Mouse (Mus musculus) midbrain, embryonic 16.5 days (tissue): Measurements from ENCODE around the gene Sipa1l3. TPM values are rescaled to one million over a fixed set of nuclear protein-coding genes. Genes with fewer than 3 reads are reported as not detected.
A peak's percentile ranks its signal among the peaks of the same experiment; 100 is the strongest.

ENCODE experiments used
- ATAC-seq: fragments of 200-750 bp; cut with Nextera tagmentation; 2 replicates; pipeline ENCODE4 v1.8.0; 2017; ENCODE audit warnings: moderate TSS enrichment
- H3K27ac ChIP-seq: fragments of 300-500 bp; sonication (generic); 2 replicates; pipeline ENCODE4 v1.5.1; 2014; ENCODE audit warnings: mild to moderate bottlenecking, low read length, mixed read lengths
- H3K27me3 ChIP-seq: fragments of 300-500 bp; sonication (generic); 2 replicates; pipeline ENCODE4 v1.6.1; 2014; ENCODE audit warnings: low read depth, low read length, mixed read lengths; ENCODE audit not compliant: control insufficient read depth, insufficient read depth
- H3K36me3 ChIP-seq: fragments of 300-500 bp; sonication (generic); 2 replicates; pipeline ENCODE4 v1.6.1; 2014; ENCODE audit warnings: mild to moderate bottlenecking, low read length, moderate library complexity, mixed read lengths; ENCODE audit not compliant: control insufficient read depth, insufficient read depth
- H3K4me1 ChIP-seq: fragments of 300-500 bp; sonication (generic); 2 replicates; pipeline ENCODE4 v1.6.1; 2014; ENCODE audit warnings: mild to moderate bottlenecking, low read length, mixed read lengths; ENCODE audit not compliant: control insufficient read depth, insufficient read depth
- H3K4me2 ChIP-seq: fragments of 300-500 bp; sonication (generic); 2 replicates; pipeline ENCODE4 v1.6.1; 2014; ENCODE audit warnings: mild to moderate bottlenecking, low read length, mixed read lengths
- H3K4me3 ChIP-seq: fragments of 300-500 bp; sonication (generic); 2 replicates; pipeline ENCODE4 v1.5.1; 2014; ENCODE audit warnings: low read depth, mild to moderate bottlenecking, low read length, moderate library complexity, mixed read lengths
- H3K9ac ChIP-seq: fragments of 300-500 bp; sonication (generic); 2 replicates; pipeline ENCODE4 v1.6.1; 2014; ENCODE audit warnings: low read depth, low read length, mixed read lengths
- H3K9me3 ChIP-seq: fragments of 300-500 bp; sonication (generic); replicated peaks from 2 replicates; pipeline ENCODE4 v1.6.1; 2014; ENCODE audit warnings: mild to moderate bottlenecking, low read length, mixed read lengths; ENCODE audit not compliant: control insufficient read depth, poor library complexity, severe bottlenecking
- WGBS: fragments of 180-500 bp; shearing (Covaris S2); extraction: QIAGEN DNeasy Blood & Tissue Kit; methylation state at CpG from one replicate; pipeline ENCODE4 v1.1.7; 2014; 5-methylcytosine and 5-hydroxymethylcytosine counted together
- polyA plus RNA-seq: library from polyadenylated mRNA; unstranded; fragments of >200 nt; fragmentation: Nextera tagmentation; extraction: Ambion mirVana; gene quantifications from 2 replicates; pipeline ENCODE4 v1.2.1, GENCODE M21; 2015

The Sipa1l3 gene
- polyA plus RNA-seq, 1 experiment from 2014 or later, result 17.3 TPM

- H3K9ac ChIP-seq, result no peak overlapping the region
- ATAC-seq, result no peak
- 72% methylated on average over 10 of the region's 10 CpGs for WGBS
- H3K9me3 ChIP-seq, result no peaks in the 10 kb centered on the region
- H3K4me3 ChIP-seq, result no peak overlapping the region
- H3K4me1 ChIP-seq, result peaks cover 22% of the 10 kb centered on the region
- H3K27me3 ChIP-seq, result no peaks in the 10 kb centered on the region
- H3K27ac ChIP-seq, result no peak overlapping the region
- H3K4me2 ChIP-seq, result no peak overlapping the region
- H3K36me3 ChIP-seq, result no peaks in the 10 kb centered on the region
Measured at GRCm38 (mm10) chr7:29437072-29437471, 81.4 kb downstream of the Sipa1l3 start.

GRCm38 (mm10) chr7:29434313-29435035 lies 84.0 kb downstream of the Sipa1l3 start:
- ATAC-seq, result no peak
- Histone ChIP-seq H3K9ac (no peak overlapping the region), H3K4me2 (no peak overlapping the region), H3K36me3 (no peaks in the 10 kb centered on the region), H3K27me3 (no peaks in the 10 kb centered on the region), H3K9me3 (no peaks in the 10 kb centered on the region), H3K4me3 (no peak overlapping the region), H3K4me1 (peaks cover 20% of the 10 kb centered on the region), H3K27ac (no peak overlapping the region)
- 75% methylated on average over 9 of the region's 9 CpGs for WGBS

- 74% methylated on average over 10 of the region's 10 CpGs for WGBS
Measured at GRCm38 (mm10) chr7:29433725-29434124, 84.7 kb downstream of the Sipa1l3 start.

GRCm38 (mm10) chr7:29432947-29433553 lies 85.4 kb downstream of the Sipa1l3 start:
- Histone ChIP-seq H3K4me1 (peaks cover 20% of the 10 kb centered on the region), H3K27ac (no peak overlapping the region), H3K9me3 (no peaks in the 10 kb centered on the region), H3K27me3 (no peaks in the 10 kb centered on the region), H3K9ac (no peak overlapping the region), H3K4me3 (no peak overlapping the region), H3K36me3 (no peaks in the 10 kb centered on the region), H3K4me2 (no peak overlapping the region)
- WGBS, result 37% methylated on average over 11 of the region's 11 CpGs
- no peak for ATAC-seq

More at GRCm38 (mm10) chr7:29433725-29434124, 84.7 kb downstream of the Sipa1l3 start:
- Histone ChIP-seq H3K27ac (no peak overlapping the region), H3K4me1 (peaks cover 20% of the 10 kb centered on the region), H3K27me3 (no peaks in the 10 kb centered on the region), H3K4me3 (no peak overlapping the region), H3K4me2 (no peak overlapping the region), H3K36me3 (no peaks in the 10 kb centered on the region), H3K9ac (no peak overlapping the region), H3K9me3 (no peaks in the 10 kb centered on the region)
- ATAC-seq, result no peak

- peak; percentile 44; the same call in 1 of the 2 replicates for ATAC-seq
- WGBS, result 21% methylated on average over 15 of the region's 15 CpGs
- Histone ChIP-seq H3K27ac (no peak overlapping the region), H3K4me2 (no peak overlapping the region), H3K27me3 (no peaks in the 10 kb centered on the region), H3K4me1 (peaks cover 20% of the 10 kb centered on the region), H3K4me3 (no peak overlapping the region), H3K9me3 (no peaks in the 10 kb centered on the region), H3K36me3 (no peaks in the 10 kb centered on the region), H3K9ac (no peak overlapping the region)
Measured at GRCm38 (mm10) chr7:29432180-29432946, 86.1 kb downstream of the Sipa1l3 start.

GRCm38 (mm10) chr7:29430739-29431211 lies 87.7 kb downstream of the Sipa1l3 start:
- Histone ChIP-seq H3K36me3 (no peaks in the 10 kb centered on the region), H3K9me3 (no peaks in the 10 kb centered on the region), H3K27ac (peak overlapping the region; percentile 27; the same call in 1 of the 2 replicates), H3K9ac (no peak overlapping the region), H3K4me2 (no peak overlapping the region), H3K27me3 (no peaks in the 10 kb centered on the region), H3K4me3 (no peak overlapping the region), H3K4me1 (peaks cover 20% of the 10 kb centered on the region)
- WGBS, result 6% methylated on average over 6 of the region's 6 CpGs
- ATAC-seq, result peak; percentile 44

- Histone ChIP-seq H3K36me3 (no peaks in the 10 kb centered on the region), H3K4me3 (no peak overlapping the region), H3K4me1 (peaks cover 10% of the 10 kb centered on the region), H3K27me3 (no peaks in the 10 kb centered on the region), H3K4me2 (no peak overlapping the region), H3K9me3 (no peaks in the 10 kb centered on the region), H3K27ac (no peak overlapping the region), H3K9ac (no peak overlapping the region)
- WGBS, result 89% methylated on average over 8 of the region's 8 CpGs
- no peak for ATAC-seq
Measured at GRCm38 (mm10) chr7:29426056-29426455, 92.4 kb downstream of the Sipa1l3 start.

- Histone ChIP-seq H3K36me3 (no peaks in the 10 kb centered on the region), H3K4me1 (peaks cover 6% of the 10 kb centered on the region; the same call in 1 of the 2 replicates), H3K27ac (no peak overlapping the region), H3K4me3 (no peak overlapping the region), H3K9ac (no peak overlapping the region), H3K4me2 (no peak overlapping the region), H3K9me3 (no peaks in the 10 kb centered on the region), H3K27me3 (no peaks in the 10 kb centered on the region)
- ATAC-seq, result no peak
- WGBS, result 73% methylated on average over 7 of the region's 7 CpGs
Measured at GRCm38 (mm10) chr7:29425413-29425827, 93.0 kb downstream of the Sipa1l3 start.
